Mouse (Mus musculus): ENCODE results near the gene Zfp770. TPM values are rescaled to one million over a fixed set of nuclear protein-coding genes. Genes with fewer than 3 reads are reported as not detected.

Gene Zfp770
- polyA plus RNA-seq, 2 experiments = 1.5 to 2.5 TPM

GRCm38 (mm10) chr2:114161978-114162377 is 39.3 kb downstream of the Zfp770 start:
- no peak overlapping the region for H3K9ac ChIP-seq (replicated peaks)
- ATAC-seq (ENCODE audit: insufficient read depth) = no peak

GRCm38 (mm10) chr2:114157345-114157744 is 43.9 kb downstream of the Zfp770 start:
- no peaks in the 10 kb centered on the region for H3K9me3 ChIP-seq (ENCODE audit: control insufficient read depth, low read length)
- H3K27ac ChIP-seq = no peak overlapping the region
- WGBS (ENCODE audit: insufficient replicate concordance) = 18% methylated on average over 4 of the region's 4 CpGs
- DNase-seq (ENCODE audit: low read depth in 3 of 3, low spot score in 3 of 3) = no peak
- H3K27me3 ChIP-seq (ENCODE audit: control insufficient read depth, insufficient read depth, low read length) = no peaks in the 10 kb centered on the region
- H3K4me3 ChIP-seq (ENCODE audit: insufficient read depth in 1 of 2, low read depth in 2 of 2, low read length in 2 of 2) = no peak overlapping the region
- H3K36me3 ChIP-seq (replicated peaks; ENCODE audit: control insufficient read depth, insufficient read depth, low read depth) = peaks cover 54% of the 10 kb centered on the region
- TF ChIP-seq EP300 (IDR thresholded peaks at IDR 0.05; ENCODE audit: low read depth) (no peak), CTCF (IDR thresholded peaks at IDR 0.05; ENCODE audit: low read depth) (no peak)
- H3K9ac ChIP-seq (replicated peaks) = no peak overlapping the region
- ATAC-seq (ENCODE audit: insufficient read depth) = peak; percentile 59; the same call in 1 of the 2 replicates
- H3K4me2 ChIP-seq (ENCODE audit: low read depth) = no peak overlapping the region
- peaks cover 6 to 9% of the 10 kb centered on the region in 2 experiments for H3K4me1 ChIP-seq (replicated peaks; ENCODE audit: control insufficient read depth in 2 of 2, insufficient read depth in 2 of 2, low read length in 1 of 2)

More at GRCm38 (mm10) chr2:114161978-114162377, 39.3 kb downstream of the Zfp770 start:
- DNase-seq (ENCODE audit: low read depth in 3 of 3, low spot score in 3 of 3) = no peak
- H3K27ac ChIP-seq = no peak overlapping the region
- H3K9me3 ChIP-seq (ENCODE audit: control insufficient read depth, low read length) = no peaks in the 10 kb centered on the region
- peaks cover 42% of the 10 kb centered on the region for H3K36me3 ChIP-seq (replicated peaks; ENCODE audit: control insufficient read depth, insufficient read depth, low read depth)
- no peak for TF ChIP-seq CTCF (IDR thresholded peaks at IDR 0.05; ENCODE audit: low read depth)
- no peak for TF ChIP-seq EP300 (IDR thresholded peaks at IDR 0.05; ENCODE audit: low read depth)
- 61% methylated on average over 1 of the region's 1 CpGs for WGBS (ENCODE audit: insufficient replicate concordance)
- peaks cover 2 to 5% of the 10 kb centered on the region in 2 experiments; a peak in 2 of 4 replicates for H3K4me1 ChIP-seq (replicated peaks; ENCODE audit: control insufficient read depth in 2 of 2, insufficient read depth in 2 of 2, low read length in 1 of 2)
- H3K27me3 ChIP-seq (ENCODE audit: control insufficient read depth, insufficient read depth, low read length) = no peaks in the 10 kb centered on the region
- no peak overlapping the region for H3K4me3 ChIP-seq (ENCODE audit: insufficient read depth in 1 of 2, low read depth in 2 of 2, low read length in 2 of 2)
- no peak overlapping the region for H3K4me2 ChIP-seq (ENCODE audit: low read depth)

GRCm38 (mm10) chr2:114156639-114157038 is 44.6 kb downstream of the Zfp770 start:
- 39% methylated on average over 1 of the region's 1 CpGs for WGBS (ENCODE audit: insufficient replicate concordance)
- no peak for TF ChIP-seq CTCF (IDR thresholded peaks at IDR 0.05; ENCODE audit: low read depth)
- TF ChIP-seq EP300 (IDR thresholded peaks at IDR 0.05; ENCODE audit: low read depth) = peak; percentile 52
- Histone ChIP-seq H3K36me3 (replicated peaks; ENCODE audit: control insufficient read depth, insufficient read depth, low read depth) (peaks cover 54% of the 10 kb centered on the region), H3K27ac (no peak overlapping the region), H3K4me3 (ENCODE audit: insufficient read depth in 1 of 2, low read depth in 2 of 2, low read length in 2 of 2) (no peak overlapping the region), H3K4me1 (replicated peaks; ENCODE audit: control insufficient read depth in 2 of 2, insufficient read depth in 2 of 2, low read length in 1 of 2) (peaks cover 6 to 9% of the 10 kb centered on the region in 2 experiments), H3K27me3 (ENCODE audit: control insufficient read depth, insufficient read depth, low read length) (no peaks in the 10 kb centered on the region), H3K9ac (replicated peaks) (no peak overlapping the region; the same call in 1 of the 2 replicates), H3K4me2 (ENCODE audit: low read depth) (peak overlapping the region; percentile 24), H3K9me3 (ENCODE audit: control insufficient read depth, low read length) (no peaks in the 10 kb centered on the region)
- DNase-seq (ENCODE audit: low read depth in 3 of 3, low spot score in 3 of 3) (peak in 1 of 3 experiments; percentile 39), ATAC-seq (ENCODE audit: insufficient read depth) (peak; percentile 81)

- DNase-seq (ENCODE audit: low read depth in 3 of 3, low spot score in 3 of 3) = no peak
- Histone ChIP-seq H3K36me3 (replicated peaks; ENCODE audit: control insufficient read depth, insufficient read depth, low read depth) (peaks cover 47% of the 10 kb centered on the region), H3K9me3 (ENCODE audit: control insufficient read depth, low read length) (no peaks in the 10 kb centered on the region), H3K4me1 (replicated peaks; ENCODE audit: control insufficient read depth in 2 of 2, insufficient read depth in 2 of 2, low read length in 1 of 2) (peaks cover 6 to 9% of the 10 kb centered on the region in 2 experiments), H3K9ac (replicated peaks) (no peak overlapping the region), H3K27me3 (ENCODE audit: control insufficient read depth, insufficient read depth, low read length) (no peaks in the 10 kb centered on the region), H3K4me3 (ENCODE audit: insufficient read depth in 1 of 2, low read depth in 2 of 2, low read length in 2 of 2) (no peak overlapping the region), H3K27ac (no peak overlapping the region), H3K4me2 (ENCODE audit: low read depth) (no peak overlapping the region)
- 81% methylated on average over 6 of the region's 6 CpGs for WGBS (ENCODE audit: insufficient replicate concordance)
- ATAC-seq (ENCODE audit: insufficient read depth) = no peak
- no peak for TF ChIP-seq CTCF (IDR thresholded peaks at IDR 0.05; ENCODE audit: low read depth)
- TF ChIP-seq EP300 (IDR thresholded peaks at IDR 0.05; ENCODE audit: low read depth) = no peak
These were observed 48.0 kb downstream of the Zfp770 start for GRCm38 (mm10) chr2:114153247-114153646.

- Histone ChIP-seq H3K9ac (replicated peaks) (no peak overlapping the region), H3K27ac (no peak overlapping the region), H3K4me2 (ENCODE audit: low read depth) (no peak overlapping the region), H3K4me1 (replicated peaks; ENCODE audit: control insufficient read depth in 2 of 2, insufficient read depth in 2 of 2, low read length in 1 of 2) (no peaks in the 10 kb centered on the region), H3K36me3 (replicated peaks; ENCODE audit: control insufficient read depth, insufficient read depth, low read depth) (peaks cover 50% of the 10 kb centered on the region), H3K9me3 (ENCODE audit: control insufficient read depth, low read length) (no peaks in the 10 kb centered on the region), H3K4me3 (ENCODE audit: insufficient read depth in 1 of 2, low read depth in 2 of 2, low read length in 2 of 2) (no peak overlapping the region), H3K27me3 (ENCODE audit: control insufficient read depth, insufficient read depth, low read length) (no peaks in the 10 kb centered on the region)
- ATAC-seq (ENCODE audit: insufficient read depth) (no peak), DNase-seq (ENCODE audit: low read depth in 3 of 3, low spot score in 3 of 3) (no peak)
- WGBS (ENCODE audit: insufficient replicate concordance) = 85% methylated on average over 15 of the region's 15 CpGs
- TF ChIP-seq EP300 (IDR thresholded peaks at IDR 0.05; ENCODE audit: low read depth) (no peak), CTCF (IDR thresholded peaks at IDR 0.05; ENCODE audit: low read depth) (no peak)
These were observed 54.3 kb downstream of the Zfp770 start for GRCm38 (mm10) chr2:114146864-114147458.
